Mouse (Mus musculus) forebrain, embryonic 13.5 days (tissue): ENCODE measurements around the gene Fblim1. TPM values are rescaled to one million over a fixed set of nuclear protein-coding genes. Genes with fewer than 3 reads are reported as not detected.
"Not testable (repeated sequence)": the region's sequence is repeated elsewhere in the genome, so short reads cannot be mapped to it uniquely, and the experiment has no call there.

Experiments
- ATAC-seq: fragments of 200-750 bp; cut with Nextera tagmentation; 2 replicates; pipeline ENCODE4 v1.8.0; 2017
- H3K27ac ChIP-seq: fragments of 300-500 bp; sonication (generic); 2 replicates; pipeline ENCODE4 v1.5.1; 2015; ENCODE audit warnings: inconsistent platforms, mild to moderate bottlenecking, moderate library complexity
- H3K27me3 ChIP-seq: fragments of 300-500 bp; sonication (generic); 2 replicates; pipeline ENCODE4 v1.6.1; 2015; ENCODE audit warnings: mild to moderate bottlenecking, inconsistent platforms
- H3K36me3 ChIP-seq: fragments of 300-500 bp; sonication (generic); 2 replicates; pipeline ENCODE4 v1.6.1; 2015; ENCODE audit warnings: mild to moderate bottlenecking, inconsistent platforms; ENCODE audit not compliant: poor library complexity, severe bottlenecking
- H3K4me1 ChIP-seq: fragments of 300-500 bp; sonication (generic); 2 replicates; pipeline ENCODE4 v1.6.1; 2015; ENCODE audit warnings: inconsistent platforms
- H3K4me2 ChIP-seq: fragments of 300-500 bp; sonication (generic); 2 replicates; pipeline ENCODE4 v1.6.1; 2015; ENCODE audit warnings: inconsistent platforms, mild to moderate bottlenecking, moderate library complexity
- H3K4me3 ChIP-seq: fragments of 300-500 bp; sonication (generic); 2 replicates; pipeline ENCODE4 v1.5.1; 2015; ENCODE audit warnings: mild to moderate bottlenecking, inconsistent platforms
- H3K9ac ChIP-seq: fragments of 300-500 bp; sonication (generic); 2 replicates; pipeline ENCODE4 v1.6.1; 2015; ENCODE audit warnings: mild to moderate bottlenecking, inconsistent platforms
- H3K9me3 ChIP-seq: fragments of 300-500 bp; sonication (generic); replicated peaks from 2 replicates; pipeline ENCODE4 v1.6.1; 2016; ENCODE audit warnings: inconsistent platforms
- WGBS: fragments of 180-500 bp; shearing (Covaris S2); methylation state at CpG from one replicate; pipeline ENCODE4 v1.1.7; 2015; 5-methylcytosine and 5-hydroxymethylcytosine counted together
- polyA plus RNA-seq: library from polyadenylated mRNA; unstranded; fragments of >200 nt; fragmentation: Nextera tagmentation; extraction: Ambion mirVana; gene quantifications from 2 replicates; pipeline ENCODE4 v1.2.1, GENCODE M21; 2015

The Fblim1 gene
- polyA plus RNA-seq, 1 experiment from 2014 or later, result 11.1 TPM

- no peak overlapping the region for H3K9ac ChIP-seq
These were observed 34.6 kb downstream of the Fblim1 start for GRCm38 (mm10) chr4:141571337-141571739.

DNA sequence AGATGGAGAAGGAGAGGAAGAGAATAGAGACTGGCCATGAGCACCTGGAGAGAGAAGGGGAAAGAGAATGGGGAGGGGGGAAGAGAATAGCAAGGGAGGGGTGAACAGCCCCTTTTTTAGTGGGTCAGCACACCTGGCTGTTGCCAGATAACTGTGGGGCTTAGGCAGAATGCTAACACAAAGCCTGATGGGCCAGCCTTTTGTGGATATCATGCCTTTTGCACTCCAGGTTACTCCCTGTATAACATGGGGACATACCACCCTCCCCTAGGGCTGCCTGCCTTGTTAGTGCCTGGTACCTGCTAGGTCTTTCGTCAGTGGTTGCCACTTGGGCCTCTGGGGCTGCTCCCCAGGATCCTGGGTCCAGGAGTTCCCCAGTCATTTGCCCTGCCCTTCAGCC lies 35.1 kb downstream of the Fblim1 start:
- no peaks in the 10 kb centered on the region for H3K9me3 ChIP-seq
- H3K27ac ChIP-seq, result no peak overlapping the region
- no peak for ATAC-seq
- H3K36me3 ChIP-seq, result no peaks in the 10 kb centered on the region
- H3K4me2 ChIP-seq, result no peak overlapping the region
- H3K9ac ChIP-seq, result no peak overlapping the region
- 74% methylated on average over 1 of the region's 1 CpGs for WGBS
- H3K27me3 ChIP-seq, result no peaks in the 10 kb centered on the region; the same call in 1 of the 2 replicates
- H3K4me1 ChIP-seq, result 0 out of 2 replicates have a peak, but pooled peaks cover 3% of the 10 kb centered on the region
- H3K4me3 ChIP-seq, result no peak overlapping the region

More at GRCm38 (mm10) chr4:141571337-141571739, 34.6 kb downstream of the Fblim1 start:
- Histone ChIP-seq H3K4me1 (0 out of 2 replicates have a peak, but pooled peaks cover 3% of the 10 kb centered on the region), H3K36me3 (no peaks in the 10 kb centered on the region), H3K4me2 (no peak overlapping the region), H3K27me3 (no peaks in the 10 kb centered on the region; the same call in 1 of the 2 replicates), H3K4me3 (no peak overlapping the region), H3K27ac (no peak overlapping the region), H3K9me3 (no peaks in the 10 kb centered on the region)
- 80% methylated on average over 6 of the region's 6 CpGs for WGBS
- no peak for ATAC-seq

DNA sequence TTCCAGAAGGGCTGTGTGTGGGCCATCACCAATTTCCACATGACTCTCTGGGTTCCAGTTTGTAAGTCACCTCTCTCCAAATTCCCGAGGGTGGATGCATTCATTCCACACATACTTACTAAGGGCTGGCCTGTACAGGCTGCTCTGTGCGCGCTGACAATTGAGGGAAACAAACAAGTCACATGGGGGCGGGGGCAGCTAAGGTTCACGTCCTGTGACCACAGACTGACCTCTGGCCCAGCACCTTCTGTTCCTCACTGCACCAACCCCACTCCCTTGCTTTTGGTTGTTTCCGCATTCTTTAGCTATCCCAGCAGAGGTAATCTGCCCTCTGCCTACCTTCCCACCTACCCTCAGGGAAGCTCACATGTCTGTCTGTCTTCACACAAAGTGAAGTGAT lies 35.9 kb downstream of the Fblim1 start:
- no peak overlapping the region for H3K4me3 ChIP-seq
- 0 out of 2 replicates have a peak, but pooled peaks cover 2% of the 10 kb centered on the region for H3K4me1 ChIP-seq
- no peak overlapping the region for H3K27ac ChIP-seq
- ATAC-seq, result no peak
- H3K36me3 ChIP-seq, result no peaks in the 10 kb centered on the region
- no peak overlapping the region for H3K9ac ChIP-seq
- H3K4me2 ChIP-seq, result no peak overlapping the region
- H3K9me3 ChIP-seq, result no peaks in the 10 kb centered on the region
- H3K27me3 ChIP-seq, result no peaks in the 10 kb centered on the region; the same call in 1 of the 2 replicates
- 71% methylated on average over 6 of the region's 6 CpGs for WGBS

DNA sequence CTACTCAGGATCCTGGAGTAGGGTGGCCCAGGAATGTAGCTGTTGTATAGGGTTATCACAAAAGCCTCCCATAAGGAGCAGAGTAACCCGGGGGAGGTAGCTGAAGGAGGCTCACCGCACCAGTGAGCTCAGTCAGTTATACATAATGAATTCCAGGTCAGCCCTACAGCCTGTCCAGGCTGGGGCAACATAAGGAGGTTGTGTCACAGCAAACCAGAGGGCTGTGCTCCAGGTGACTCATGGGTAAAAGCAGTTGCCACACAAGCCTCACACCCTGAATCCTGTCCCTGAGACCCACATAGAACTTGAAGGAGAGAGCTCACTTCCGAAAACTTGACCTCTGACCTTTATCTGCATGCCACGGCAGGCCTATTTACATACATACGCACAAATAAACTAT lies 36.9 kb downstream of the Fblim1 start:
- no peak overlapping the region for H3K27ac ChIP-seq
- ATAC-seq, result no peak
- H3K4me3 ChIP-seq, result no peak overlapping the region
- no peaks in the 10 kb centered on the region for H3K9me3 ChIP-seq
- no peaks in the 10 kb centered on the region for H3K4me1 ChIP-seq
- H3K4me2 ChIP-seq, result no peak overlapping the region
- WGBS, result 91% methylated on average over 5 of the region's 5 CpGs
- no peaks in the 10 kb centered on the region for H3K36me3 ChIP-seq
- H3K9ac ChIP-seq, result no peak overlapping the region
- H3K27me3 ChIP-seq, result no peaks in the 10 kb centered on the region

GRCm38 (mm10) chr4:141567174-141567573 lies 38.7 kb downstream of the Fblim1 start:
- not testable (repeated sequence) for H3K9ac ChIP-seq, H3K27ac ChIP-seq, H3K9me3 ChIP-seq, H3K36me3 ChIP-seq, H3K27me3 ChIP-seq, H3K4me1 ChIP-seq, ATAC-seq, H3K4me3 ChIP-seq, H3K4me2 ChIP-seq
- WGBS, result 91% methylated on average over 7 of the region's 7 CpGs

DNA sequence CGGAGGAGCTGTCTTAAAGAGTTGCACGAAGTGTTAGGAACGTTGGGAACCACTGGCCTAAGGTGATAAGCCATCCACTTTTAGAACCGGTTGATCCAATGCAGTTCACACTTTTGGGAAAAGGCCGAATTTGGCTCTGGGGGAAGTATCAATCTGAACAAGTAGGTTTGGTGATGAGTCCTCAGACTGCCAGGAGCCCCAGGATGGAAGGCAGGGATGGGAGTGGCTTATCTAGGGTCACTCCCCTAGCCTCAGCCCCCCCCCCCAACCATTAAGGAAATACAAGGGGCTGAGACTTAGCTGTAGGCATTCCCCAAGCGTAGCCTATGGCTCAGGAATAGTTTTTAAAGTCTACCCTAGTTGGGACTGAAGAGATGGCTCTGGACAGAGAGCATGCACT lies 39.7 kb downstream of the Fblim1 start:
- Histone ChIP-seq H3K36me3 (no peaks in the 10 kb centered on the region), H3K27ac (no peak overlapping the region), H3K4me1 (no peaks in the 10 kb centered on the region), H3K4me2 (no peak overlapping the region), H3K4me3 (no peak overlapping the region), H3K9me3 (no peaks in the 10 kb centered on the region), H3K27me3 (no peaks in the 10 kb centered on the region), H3K9ac (no peak overlapping the region)
- 87% methylated on average over 6 of the region's 6 CpGs for WGBS
- ATAC-seq, result no peak

- Histone ChIP-seq H3K27ac (no peak overlapping the region), H3K9me3 (no peaks in the 10 kb centered on the region), H3K27me3 (no peaks in the 10 kb centered on the region), H3K4me3 (no peak overlapping the region), H3K4me2 (no peak overlapping the region), H3K36me3 (no peaks in the 10 kb centered on the region), H3K4me1 (no peaks in the 10 kb centered on the region), H3K9ac (no peak overlapping the region)
- no peak for ATAC-seq
- WGBS, result 7% methylated on average over 7 of the region's 7 CpGs
These were observed 40.6 kb downstream of the Fblim1 start for GRCm38 (mm10) chr4:141565325-141565724.

DNA sequence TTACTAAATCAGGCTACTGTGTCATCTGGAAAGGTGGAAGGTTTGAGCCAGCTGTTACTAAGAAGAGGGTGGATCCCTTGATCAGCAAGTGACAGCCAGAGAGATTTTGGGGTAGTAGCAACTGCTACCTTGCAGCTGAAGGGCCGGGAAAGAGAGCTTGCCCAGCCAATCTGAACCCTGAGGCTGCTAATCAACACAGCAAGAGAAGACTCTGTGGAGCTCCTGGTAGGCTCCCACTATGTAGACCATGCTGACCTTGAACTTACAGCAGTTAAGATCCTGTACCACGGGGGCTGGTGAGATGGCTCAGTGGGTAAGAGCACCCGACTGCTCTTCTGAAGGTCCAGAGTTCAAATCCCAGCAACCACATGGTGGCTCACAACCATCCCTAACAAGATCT lies 41.2 kb downstream of the Fblim1 start:
- Histone ChIP-seq H3K4me1 (peaks cover 4% of the 10 kb centered on the region), H3K9ac (no peak overlapping the region), H3K4me3 (no peak overlapping the region), H3K4me2 (no peak overlapping the region), H3K27ac (no peak overlapping the region), H3K36me3 (no peaks in the 10 kb centered on the region), H3K9me3 (no peaks in the 10 kb centered on the region), H3K27me3 (no peaks in the 10 kb centered on the region)
- WGBS, result 87% methylated on average over 3 of the region's 3 CpGs
- ATAC-seq, result no peak

DNA sequence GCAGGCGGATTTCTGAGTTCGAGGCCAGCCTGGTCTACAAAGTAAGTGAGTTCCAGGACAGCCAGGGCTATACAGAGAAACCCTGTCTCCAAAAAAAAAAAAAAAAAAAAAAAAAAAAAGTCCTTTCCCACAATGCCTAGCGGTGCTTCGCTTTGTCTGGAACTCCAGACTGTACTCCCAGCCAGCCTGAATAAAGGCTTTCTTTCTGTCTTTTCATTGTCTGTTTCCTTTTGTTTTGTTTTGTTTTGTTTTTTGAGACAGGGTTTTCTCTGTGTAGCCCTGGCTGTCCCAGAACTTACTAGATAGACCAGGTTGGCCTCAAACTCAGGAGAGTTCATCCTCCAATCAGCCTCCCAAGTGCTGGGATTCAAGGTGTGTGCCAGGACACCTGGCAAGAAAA lies 41.7 kb downstream of the Fblim1 start:
- ATAC-seq, result no peak

GRCm38 (mm10) chr4:141562281-141562680 lies 43.6 kb downstream of the Fblim1 start:
- 83% methylated on average over 11 of the region's 11 CpGs for WGBS
- Histone ChIP-seq H3K9me3 (no peaks in the 10 kb centered on the region), H3K27me3 (0 out of 2 replicates have a peak, but pooled peaks cover 4% of the 10 kb centered on the region), H3K9ac (no peak overlapping the region), H3K4me3 (no peak overlapping the region), H3K4me1 (peaks cover 21% of the 10 kb centered on the region), H3K4me2 (no peak overlapping the region), H3K27ac (no peak overlapping the region), H3K36me3 (no peaks in the 10 kb centered on the region)
- no peak for ATAC-seq

More for the DNA sequence above, 41.7 kb downstream of the Fblim1 start:
- no peak overlapping the region for H3K4me3 ChIP-seq
- H3K9me3 ChIP-seq, result no peaks in the 10 kb centered on the region
- no peak overlapping the region for H3K4me2 ChIP-seq
- H3K4me1 ChIP-seq, result peaks cover 8% of the 10 kb centered on the region
- H3K27ac ChIP-seq, result no peak overlapping the region
- H3K9ac ChIP-seq, result no peak overlapping the region
- no peaks in the 10 kb centered on the region for H3K36me3 ChIP-seq
- WGBS, result 87% methylated on average over 4 of the region's 4 CpGs
- no peaks in the 10 kb centered on the region for H3K27me3 ChIP-seq

GRCm38 (mm10) chr4:141561331-141561919 lies 44.5 kb downstream of the Fblim1 start:
- not testable (repeated sequence) for ATAC-seq, H3K9ac ChIP-seq, H3K4me2 ChIP-seq, H3K27me3 ChIP-seq, H3K27ac ChIP-seq, H3K9me3 ChIP-seq, H3K36me3 ChIP-seq, H3K4me3 ChIP-seq
- peaks cover 21% of the 10 kb centered on the region for H3K4me1 ChIP-seq
- 75% methylated on average over 5 of the region's 5 CpGs for WGBS

GRCm38 (mm10) chr4:141559898-141560263 lies 46.0 kb downstream of the Fblim1 start:
- WGBS, result 1% methylated on average over 9 of the region's 9 CpGs
- H3K4me3 ChIP-seq, result peak overlapping the region; percentile 43
- peak overlapping the region; percentile 60 for H3K9ac ChIP-seq
- H3K9me3 ChIP-seq, result no peaks in the 10 kb centered on the region
- peak overlapping the region; percentile 84 for H3K4me2 ChIP-seq
- ATAC-seq, result peak; percentile 51; the same call in 1 of the 2 replicates
- no peaks in the 10 kb centered on the region for H3K36me3 ChIP-seq
- H3K27ac ChIP-seq, result peak overlapping the region; percentile 83
- peaks cover 21% of the 10 kb centered on the region for H3K4me1 ChIP-seq
- H3K27me3 ChIP-seq, result 0 out of 2 replicates have a peak, but pooled peaks cover 5% of the 10 kb centered on the region
